Mouse (Mus musculus) myocyte (in vitro differentiated cells): ENCODE measurements at regions not wholly inside any gene's neighbourhood (a gene's known extent, or its start where the extent isn't known, plus 50 kb on each side); places are given as distances from the start of the nearest gene placed in this dataset.

ENCODE experiments used
- H3K27me3 ChIP-seq: one replicate; pipeline ENCODE4 v1.6.1; 2011; ENCODE audit not compliant: control insufficient read depth, insufficient read depth, insufficient read length
- H3K36me3 ChIP-seq: one replicate; pipeline ENCODE4 v1.6.1; 2011; ENCODE audit not compliant: control insufficient read depth, insufficient read depth
- H3K4me2 ChIP-seq: one replicate; pipeline ENCODE4 v1.6.1; 2011; ENCODE audit warnings: low read depth, control low read depth
- H3K4me3 ChIP-seq: one replicate; pipeline ENCODE4 v1.5.1; 2011; ENCODE audit warnings: mild to moderate bottlenecking, control low read depth, moderate library complexity
- H3K79me2 ChIP-seq: one replicate; pipeline ENCODE4 v1.6.1; 2011; ENCODE audit not compliant: control insufficient read depth, insufficient read depth
- H3ac ChIP-seq: one replicate; pipeline ENCODE4 v1.6.1; 2011; ENCODE audit not compliant: control insufficient read depth, insufficient read length
- CEBPB ChIP-seq: IDR thresholded peaks from 2 replicates; pipeline ENCODE4 v1.6.1; 2011; ENCODE audit warnings: mild to moderate bottlenecking, moderate library complexity; ENCODE audit not compliant: poor library complexity, insufficient read depth, severe bottlenecking
- E2F4 ChIP-seq: IDR thresholded peaks from one replicate; pipeline ENCODE4 v1.6.1; 2011; ENCODE audit warnings: mild to moderate bottlenecking, control low read depth, moderate library complexity; ENCODE audit not compliant: insufficient read depth
- MAX ChIP-seq: IDR thresholded peaks from one replicate; pipeline ENCODE4 v1.6.1; 2011; ENCODE audit warnings: low read depth, mild to moderate bottlenecking, control low read depth
- MYOD1 ChIP-seq, 3 experiments: IDR thresholded peaks; one replicate each; pipeline ENCODE4 v1.6.1; 2011; ENCODE audit warnings: control low read depth in 2 of 3, low read depth in 2 of 3, mild to moderate bottlenecking in 2 of 3, moderate library complexity in 1 of 3; ENCODE audit not compliant: insufficient read length in 2 of 3, control insufficient read depth in 1 of 3
- MYOG ChIP-seq, 3 experiments: IDR thresholded peaks; one replicate each; pipeline ENCODE4 v1.6.1; 2011; ENCODE audit warnings: control low read depth in 2 of 3, low read depth in 2 of 3, mild to moderate bottlenecking in 2 of 3; ENCODE audit not compliant: insufficient read length in 2 of 3, control insufficient read depth in 1 of 3, insufficient read depth in 1 of 3
- POLR2A ChIP-seq: IDR thresholded peaks from one replicate; pipeline ENCODE4 v1.6.1; 2011; ENCODE audit warnings: low read depth, mild to moderate bottlenecking, control low read depth, moderate library complexity; ENCODE audit not compliant: insufficient read length
- POLR2AphosphoS2 ChIP-seq: IDR thresholded peaks from one replicate; pipeline ENCODE4 v1.6.1; 2011; ENCODE audit warnings: low read depth, control low read depth; ENCODE audit not compliant: insufficient read length
- REST ChIP-seq: IDR thresholded peaks from one replicate; pipeline ENCODE4 v1.6.1; 2011; ENCODE audit warnings: mild to moderate bottlenecking, control low read depth, moderate library complexity; ENCODE audit not compliant: insufficient read depth, insufficient read length
- SRF ChIP-seq: IDR thresholded peaks from one replicate; pipeline ENCODE4 v1.6.1; 2011; ENCODE audit warnings: low read depth; ENCODE audit not compliant: control insufficient read depth, insufficient read length
- TCF12 ChIP-seq: IDR thresholded peaks from one replicate; pipeline ENCODE4 v1.6.1; 2011; ENCODE audit warnings: mild to moderate bottlenecking, control low read depth; ENCODE audit not compliant: poor library complexity, insufficient read depth, severe bottlenecking
- TCF3 ChIP-seq: IDR thresholded peaks from one replicate; pipeline ENCODE4 v1.6.1; 2011; ENCODE audit warnings: low read depth, control low read depth; ENCODE audit not compliant: insufficient read length
- USF1 ChIP-seq: IDR thresholded peaks from one replicate; pipeline ENCODE4 v1.6.1; 2011; ENCODE audit warnings: low read depth, mild to moderate bottlenecking, control low read depth, moderate library complexity

DNA sequence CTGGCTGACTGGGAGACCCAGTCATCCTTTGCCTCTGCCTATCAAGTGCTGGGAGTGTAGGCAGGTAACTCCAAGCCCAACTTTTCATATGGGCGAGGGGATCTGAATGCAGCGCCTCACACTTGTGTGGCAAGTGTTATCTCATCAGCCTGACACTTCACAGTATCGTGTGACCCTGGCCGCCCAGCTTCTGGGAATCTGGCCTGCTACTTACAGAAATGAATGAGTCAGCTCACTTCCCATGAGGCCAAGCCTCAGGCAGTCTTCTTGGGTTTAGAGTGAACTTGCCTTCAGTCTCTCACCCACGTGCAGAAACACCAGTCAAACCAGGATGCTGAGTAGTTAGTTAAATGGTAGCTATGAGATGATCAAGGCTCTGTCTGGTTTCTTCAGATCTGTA, 156.5 kb downstream of the En1 start:
- Histone ChIP-seq H3K79me2 (no peaks in the 10 kb centered on the region), H3K4me2 (peak overlapping the region; percentile 79), H3K36me3 (no peaks in the 10 kb centered on the region), H3K4me3 (no peak overlapping the region), H3ac (no peak overlapping the region), H3K27me3 (no peaks in the 10 kb centered on the region)
- TF ChIP-seq MAX, result peak; percentile 58
- TF ChIP-seq TCF12, result no peak
- TF ChIP-seq USF1, result peak; percentile 27
- no peak for TF ChIP-seq TCF3
- peak in 1 of 3 experiments; percentile 72 for TF ChIP-seq MYOG (IDR thresholded peaks at IDR 0.05; ENCODE audit: control insufficient read depth in 1 of 3, insufficient read depth in 1 of 3, insufficient read length in 2 of 3, low read depth in 2 of 3)

DNA sequence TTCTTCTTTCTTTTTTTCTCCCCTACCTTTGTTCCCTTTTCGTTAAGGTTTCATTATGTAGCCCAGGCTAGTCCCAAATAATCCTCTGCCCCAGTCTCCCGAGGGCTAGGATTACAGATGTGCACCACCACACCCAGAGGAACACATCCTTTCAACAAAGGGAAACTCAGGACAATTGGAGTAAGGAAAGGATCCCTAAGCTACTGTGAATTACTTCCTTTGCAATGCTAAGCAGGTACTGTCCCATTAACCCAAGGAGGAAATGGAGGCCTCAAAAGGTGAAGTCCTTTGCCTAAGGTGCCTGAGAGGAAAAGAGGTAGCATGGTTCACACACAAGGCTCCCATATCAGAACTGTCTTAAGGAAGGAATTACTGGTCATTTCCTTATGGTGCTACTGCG, 157.2 kb downstream of the En1 start:
- Histone ChIP-seq H3K4me3 (no peak overlapping the region), H3K36me3 (no peaks in the 10 kb centered on the region), H3K4me2 (no peak overlapping the region), H3ac (no peak overlapping the region), H3K79me2 (no peaks in the 10 kb centered on the region), H3K27me3 (no peaks in the 10 kb centered on the region)
- TF ChIP-seq TCF12 (no peak), MYOG (IDR thresholded peaks at IDR 0.05; ENCODE audit: control insufficient read depth in 1 of 3, insufficient read depth in 1 of 3, insufficient read length in 2 of 3, low read depth in 2 of 3) (no peak), E2F4 (no peak), POLR2A (no peak), TCF3 (no peak), REST (no peak), MAX (no peak), USF1 (no peak), CEBPB (no peak), SRF (no peak), MYOD1 (IDR thresholded peaks at IDR 0.05; ENCODE audit: control insufficient read depth in 1 of 3, insufficient read length in 2 of 3, low read depth in 2 of 3) (no peak), POLR2AphosphoS2 (no peak)

DNA sequence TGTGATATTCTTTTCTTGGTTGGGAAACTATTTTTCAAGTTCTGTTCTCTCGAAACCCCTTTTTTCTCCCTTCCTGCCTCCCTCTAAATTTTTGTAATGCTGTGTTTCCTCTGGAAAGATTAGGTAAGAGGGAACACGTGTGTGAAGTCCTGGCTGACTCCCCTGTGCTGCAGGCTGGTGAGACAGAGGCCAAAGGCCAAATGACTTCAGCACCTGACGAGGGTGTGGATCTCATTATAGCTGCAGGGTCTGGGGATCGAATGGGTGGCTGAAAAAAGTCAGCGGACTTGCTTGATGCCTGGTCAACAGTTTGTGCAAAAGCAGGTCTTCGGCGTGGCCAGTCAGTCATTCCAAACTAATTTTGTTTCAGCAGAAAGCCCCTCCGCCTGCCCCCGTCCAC, 159.1 kb downstream of the En1 start:
- Histone ChIP-seq H3K79me2 (no peaks in the 10 kb centered on the region), H3K4me3 (no peak overlapping the region), H3K4me2 (no peak overlapping the region), H3K36me3 (no peaks in the 10 kb centered on the region), H3ac (no peak overlapping the region), H3K27me3 (no peaks in the 10 kb centered on the region)
- TF ChIP-seq REST (no peak), USF1 (no peak), TCF3 (no peak), TCF12 (no peak), POLR2A (no peak), CEBPB (no peak), POLR2AphosphoS2 (no peak), E2F4 (no peak), MYOD1 (IDR thresholded peaks at IDR 0.05; ENCODE audit: control insufficient read depth in 1 of 3, insufficient read length in 2 of 3, low read depth in 2 of 3) (no peak), MYOG (IDR thresholded peaks at IDR 0.05; ENCODE audit: control insufficient read depth in 1 of 3, insufficient read depth in 1 of 3, insufficient read length in 2 of 3, low read depth in 2 of 3) (no peak), MAX (no peak), SRF (no peak)

DNA sequence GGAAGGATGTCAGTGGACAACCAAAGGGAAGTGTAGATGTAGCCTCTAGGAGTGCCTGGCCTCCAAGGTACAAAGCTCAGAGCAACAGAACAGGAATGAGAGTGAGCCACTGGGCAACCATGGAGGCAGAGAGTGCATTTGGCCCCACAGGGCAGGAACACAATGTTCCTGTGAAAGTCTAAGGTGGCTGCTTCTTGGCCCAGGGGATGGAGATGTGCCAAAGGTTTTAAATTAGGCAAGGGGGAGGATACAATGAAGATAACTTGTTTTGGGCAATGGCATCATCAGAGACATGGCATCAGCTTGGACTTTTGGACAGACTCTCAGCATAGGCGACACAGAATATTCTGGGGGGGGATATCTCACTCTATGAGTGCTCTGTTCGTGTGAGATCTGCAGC, 160.3 kb downstream of the En1 start:
- H3K36me3 ChIP-seq, result no peaks in the 10 kb centered on the region
- no peaks in the 10 kb centered on the region for H3K27me3 ChIP-seq
- H3K4me2 ChIP-seq, result no peak overlapping the region
- H3K4me3 ChIP-seq, result no peak overlapping the region
- no peak overlapping the region for H3ac ChIP-seq
- no peaks in the 10 kb centered on the region for H3K79me2 ChIP-seq
- TF ChIP-seq TCF3 (no peak), MAX (no peak), MYOD1 (IDR thresholded peaks at IDR 0.05; ENCODE audit: control insufficient read depth in 1 of 3, insufficient read length in 2 of 3, low read depth in 2 of 3) (no peak), E2F4 (no peak), POLR2A (no peak), CEBPB (no peak), MYOG (IDR thresholded peaks at IDR 0.05; ENCODE audit: control insufficient read depth in 1 of 3, insufficient read depth in 1 of 3, insufficient read length in 2 of 3, low read depth in 2 of 3) (no peak), USF1 (no peak), TCF12 (no peak)

DNA sequence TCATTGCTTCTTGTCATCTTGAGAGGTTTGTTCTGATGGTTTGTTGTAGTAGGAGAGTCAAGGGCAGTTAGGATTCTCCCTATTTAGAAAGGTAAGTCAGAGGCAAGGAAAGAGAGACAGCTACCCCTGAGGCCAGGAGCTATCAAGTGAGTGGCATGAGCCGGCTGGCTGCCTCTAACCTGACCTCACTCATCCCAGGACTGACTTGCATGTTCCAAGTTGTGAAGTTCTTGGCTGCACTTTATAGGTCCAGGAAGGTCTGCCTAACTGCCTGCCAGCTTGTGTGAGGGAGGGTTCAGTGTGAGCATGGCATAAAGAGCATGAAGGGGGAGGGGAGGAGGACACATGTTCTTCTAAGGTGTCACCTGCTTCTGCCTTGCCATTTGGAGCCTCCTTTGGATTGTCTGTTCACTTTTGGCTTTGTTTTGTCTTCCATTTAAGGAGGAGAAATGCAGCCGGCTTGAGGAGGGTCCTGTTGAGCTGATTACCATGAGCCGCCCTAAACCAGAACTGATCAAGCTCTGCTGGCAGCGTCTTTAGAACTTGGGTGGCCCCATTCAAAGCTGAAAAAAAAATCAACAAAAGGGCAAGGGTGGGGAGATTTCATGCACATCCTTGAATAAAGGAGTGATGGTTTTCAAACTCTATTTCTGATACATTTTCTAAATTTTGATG, 160.8 kb downstream of the En1 start:
- Histone ChIP-seq H3K79me2 (no peaks in the 10 kb centered on the region), H3ac (no peak overlapping the region), H3K4me2 (no peak overlapping the region), H3K27me3 (no peaks in the 10 kb centered on the region), H3K4me3 (no peak overlapping the region), H3K36me3 (no peaks in the 10 kb centered on the region)
- TF ChIP-seq SRF, result no peak
- TF ChIP-seq CEBPB, result no peak
- TF ChIP-seq USF1, result no peak
- no peak for TF ChIP-seq TCF3
- TF ChIP-seq POLR2A, result no peak
